In the genomic region with DNA sequence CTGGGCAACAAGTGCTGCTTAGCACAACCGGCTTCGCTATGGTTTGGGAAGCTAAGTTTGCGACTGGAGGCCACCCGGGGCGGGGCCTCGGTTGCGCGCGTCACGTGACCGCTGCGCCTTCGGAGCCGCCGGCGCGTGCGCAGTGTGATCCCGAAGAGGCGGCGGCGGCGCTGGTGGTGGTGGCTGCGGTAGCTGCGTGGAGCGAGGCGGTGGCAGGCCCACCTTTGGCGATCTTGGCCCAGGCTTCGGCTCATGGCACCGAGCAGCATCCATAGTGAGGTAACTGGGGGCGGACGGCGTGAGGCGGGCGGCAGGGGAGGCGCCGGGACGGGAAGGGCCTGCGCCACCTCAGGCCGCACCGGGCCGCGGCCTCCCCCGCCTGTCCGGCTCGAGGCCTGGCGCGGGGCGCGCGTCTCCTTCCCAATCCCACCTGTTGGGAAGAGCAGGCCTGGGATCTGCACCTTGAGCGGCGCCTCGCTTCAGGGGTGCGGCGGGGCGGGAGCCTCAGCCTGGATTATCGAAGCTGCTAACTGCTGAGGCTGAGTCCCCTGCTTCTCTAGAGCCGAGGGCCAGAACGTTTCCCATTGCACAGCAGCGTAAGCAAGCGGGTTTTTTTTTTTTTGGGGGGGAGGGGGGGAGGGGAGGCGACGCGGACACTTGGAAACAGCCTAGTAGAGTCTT, we compare ENCODE assay signal across 8 mouse cellular contexts. TPM values are rescaled to one million over a fixed set of nuclear protein-coding genes. Genes with fewer than 3 reads are reported as not detected.
DNase-seq lines count a peak whose midpoint lies in the region; ATAC-seq lines count a peak whose summit lies in the region.

A gene (plus strand): TSS at position 144 of the 681 bp plus-strand sequence.

- peak within 1 kb of the TSS; percentile 95 for H3K4me3 ChIP-seq in hindbrain, embryonic 15.5 days

- under 1% methylated on average over 65 of the region's 65 CpGs for WGBS in hindbrain, embryonic 15.5 days

- H3K4me1 ChIP-seq in hindbrain, embryonic 15.5 days (replicated peaks) = peaks cover 25% of the 10 kb centered on the region

- ATAC-seq in hindbrain, embryonic 15.5 days (ENCODE audit: low FRiP score, low read depth) = peak; percentile 95

- DNase-seq in R1 (ENCODE audit: low read depth, low spot score) = peak; percentile 84
- DNase-seq in cerebellum, postnatal 25 days = peak; percentile 95 to 97
- peak; percentile 89 to 91 for DNase-seq in frontal cortex, postnatal 36 days (ENCODE audit: low spot score in 2 of 2)
- peak; percentile 84 for DNase-seq in left cerebral cortex, adult 11 months (ENCODE audit: low spot score)
- peak; percentile 92 to 95 for DNase-seq in lung, postnatal 4 days
- DNase-seq in retina, postnatal 7 days (ENCODE audit: low read depth, low spot score) = peak; percentile 73
- DNase-seq in urinary bladder, adult 2 months (ENCODE audit: low spot score) = peak; percentile 94

- peak within 1 kb of the TSS; percentile 88 for H3K27ac ChIP-seq in hindbrain, embryonic 15.5 days (replicated peaks)

- H3K9me3 ChIP-seq in hindbrain, embryonic 15.5 days = no peaks in the 10 kb centered on the region

- peak within 1 kb of the TSS; percentile 88 for H3K9ac ChIP-seq in hindbrain, embryonic 15.5 days

- no peaks in the 10 kb centered on the region for H3K36me3 ChIP-seq in hindbrain, embryonic 15.5 days

- H3K27me3 ChIP-seq in hindbrain, embryonic 15.5 days = no peaks in the 10 kb centered on the region

- H3K4me2 ChIP-seq in hindbrain, embryonic 15.5 days = peak within 1 kb of the TSS; percentile 67

RNA-seq across cellular contexts. Expression of the gene that starts here (rescaled TPM):
- polyA plus RNA-seq in hindbrain, embryonic 15.5 days (2015; fragmentation: Nextera tagmentation; extraction: Ambion mirVana) = 41.2 and 45.3 TPM in 2 replicates
- 37.3 and 37.8 TPM in 2 replicates for polyA plus RNA-seq in urinary bladder, adult 2 months (2012; rRNA removed)

Comparison
In these comparisons a context has a peak if more than half of its experiments do, and no peak if none do; other contexts are left out.
1. Peak in every context shown above with its lines: DNase-seq, ATAC-seq, H3K4me3 ChIP-seq and H3K27ac ChIP-seq.